Mouse (Mus musculus) cortical plate, adult 2 months (tissue): ENCODE measurements at regions not wholly inside any gene's neighbourhood (a gene's known extent, or its start where the extent isn't known, plus 50 kb on each side); places are given as distances from the start of the nearest gene placed in this dataset.

Source experiments
- CTCF ChIP-seq: fragments of 200-500 bp; IDR thresholded peaks from 2 replicates; pipeline ENCODE4 v1.5.1; 2011; ENCODE audit warnings: mild to moderate bottlenecking, control low read depth, low read length; ENCODE audit not compliant: insufficient read depth; ENCODE audit errors: extremely low read depth
- POLR2A ChIP-seq: fragments of 200-500 bp; IDR thresholded peaks from 2 replicates; pipeline ENCODE4 v1.6.1; 2011; ENCODE audit warnings: mild to moderate bottlenecking, low read length, control low read depth; ENCODE audit not compliant: insufficient read depth; ENCODE audit errors: extremely low read depth

- TF ChIP-seq POLR2A (no peak), CTCF (no peak)
Observed at GRCm38 (mm10) chr4:81023436-81023983, 113.1 kb downstream of the Lurap1l start.
